Mouse (Mus musculus) adrenal gland, postnatal 4 days (tissue): Measurements from ENCODE around the gene Ldhal6b. TPM values are rescaled to one million over a fixed set of nuclear protein-coding genes. Genes with fewer than 3 reads are reported as not detected.

Experiments
- DNase-seq, 2 experiments: peaks; one replicate each; pipeline ENCODE4 v3.0.0; 2021 to 2022; ENCODE audit warnings: low spot score in 2 of 2, mixed read lengths in 2 of 2
- total RNA-seq, 2 experiments: library from RNA; stranded (reverse); gene quantifications; 2 replicates each; pipeline ENCODE4 v1.2.3; 2021

The Ldhal6b gene
- total RNA-seq, 2 experiments from 2014 or later, result 1.6 to 2.4 TPM

DNA sequence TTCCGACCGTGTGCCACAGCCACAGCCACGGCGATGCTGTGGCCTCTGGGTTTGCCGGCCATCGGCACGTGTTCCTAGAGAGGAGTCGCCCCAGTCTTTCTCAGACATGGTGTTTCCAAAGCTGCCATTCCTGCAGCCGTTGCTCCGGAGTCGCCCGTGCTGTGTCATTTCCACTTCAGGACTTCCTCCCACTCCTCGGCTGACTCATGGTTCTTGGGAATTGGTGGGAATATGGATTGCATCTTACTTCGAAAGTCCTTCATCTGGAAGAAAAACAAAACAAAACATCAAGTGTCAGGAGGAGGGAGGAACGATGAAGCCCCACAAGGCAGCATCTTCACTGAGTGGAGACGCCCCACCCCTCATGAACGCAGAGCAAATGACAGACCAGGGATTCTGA, 7.4 kb downstream of the Ldhal6b start:
- DNase-seq, result no peak

DNA sequence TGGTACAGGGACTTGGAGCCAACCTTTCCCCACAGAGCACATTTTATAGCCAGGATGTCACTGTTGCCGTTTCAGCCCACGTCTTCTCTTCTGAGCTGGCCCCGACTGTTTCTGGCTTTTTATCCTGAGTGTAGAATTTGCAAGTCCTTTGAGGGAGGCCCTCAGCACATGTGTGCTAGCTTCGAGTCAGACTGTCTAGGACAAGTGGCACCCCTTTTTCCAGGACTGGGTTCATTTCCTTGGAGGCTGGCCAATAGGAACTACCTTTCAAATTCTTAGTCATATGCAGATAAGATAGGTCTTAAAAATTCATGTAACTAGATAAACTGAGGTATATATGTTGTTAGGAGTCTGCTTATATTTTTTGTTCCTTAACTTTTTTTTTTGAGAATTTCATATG, 8.2 kb downstream of the Ldhal6b start:
- no peak for DNase-seq

DNA sequence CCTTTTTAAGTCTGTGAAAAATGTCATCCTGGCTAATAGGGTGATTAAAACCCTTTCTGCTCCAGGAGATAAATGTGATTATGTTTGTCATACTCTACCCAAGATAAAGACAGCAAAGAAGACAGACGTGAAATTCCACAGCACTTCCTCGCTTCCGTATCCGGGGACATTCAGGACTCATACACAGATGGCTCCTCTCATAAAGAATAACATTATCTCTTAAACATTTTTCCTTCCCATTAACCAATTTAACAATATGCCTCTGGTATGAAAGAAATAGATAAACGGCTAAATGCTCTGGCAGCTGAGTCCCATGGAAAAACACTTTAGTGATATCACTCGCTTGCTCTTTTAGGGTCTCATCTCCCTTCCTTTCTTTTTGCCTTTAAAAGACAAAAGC, 11.5 kb downstream of the Ldhal6b start:
- DNase-seq, result no peak

DNA sequence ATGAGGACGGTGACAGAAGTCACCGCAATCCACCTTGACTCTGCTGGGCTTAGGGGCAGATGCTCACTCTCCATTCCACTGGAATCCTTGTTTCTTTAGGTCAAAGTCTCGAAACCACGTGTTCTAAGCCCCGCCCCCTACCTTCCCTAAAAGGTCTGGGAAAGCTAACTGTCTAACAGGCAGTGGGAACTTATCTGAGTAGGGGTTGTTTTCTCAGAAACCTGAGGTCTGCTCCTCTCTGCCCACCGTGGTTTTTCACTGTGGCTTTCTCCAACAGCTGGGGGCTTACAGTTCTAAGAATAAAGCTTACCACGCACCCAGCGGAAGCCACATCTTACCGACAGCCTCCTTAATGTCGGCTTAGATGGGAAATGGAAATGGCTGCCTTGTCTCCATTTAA, 12.0 kb downstream of the Ldhal6b start:
- no peak for DNase-seq

DNA sequence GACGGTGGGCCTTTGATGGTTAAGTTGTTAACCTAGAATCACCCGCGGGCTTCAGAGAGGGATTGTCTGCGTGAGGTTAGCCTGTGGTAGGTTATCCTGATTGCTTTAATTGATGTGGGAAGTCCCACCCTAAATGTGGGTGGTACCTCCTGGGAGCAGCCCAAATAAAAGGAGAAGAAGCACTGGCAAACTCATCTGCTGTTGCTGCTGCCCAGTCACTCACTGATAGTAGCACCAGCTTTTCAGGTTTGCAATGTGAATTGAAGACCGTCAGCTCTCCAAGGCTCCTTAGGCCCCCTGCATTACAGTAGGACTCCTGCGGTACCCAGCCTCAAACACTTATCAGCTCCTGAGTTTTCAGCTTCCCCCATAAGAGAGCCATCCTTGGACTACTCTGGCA, 14.7 kb downstream of the Ldhal6b start:
- DNase-seq, result no peak

DNA sequence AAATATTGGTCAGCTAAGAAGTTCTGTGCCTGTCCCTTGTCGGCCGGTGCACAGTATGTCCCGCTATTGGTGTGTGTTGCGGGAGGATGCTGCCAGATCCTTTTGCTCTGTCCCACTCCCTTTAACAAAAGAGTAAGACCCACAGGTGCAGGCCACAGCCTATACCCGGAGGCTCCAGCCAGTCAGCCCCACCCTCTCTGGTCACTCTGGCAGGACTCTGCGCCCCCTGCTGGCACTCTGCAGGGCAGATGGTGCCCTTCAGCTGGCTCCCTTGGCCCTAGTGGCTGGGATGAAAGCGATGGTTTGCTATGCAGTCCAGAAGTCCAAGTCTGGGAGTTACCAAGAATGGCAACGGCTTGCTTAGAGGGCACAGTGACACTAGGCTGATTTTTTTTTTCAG, 15.9 kb downstream of the Ldhal6b start:
- DNase-seq, result peak; percentile 45 to 73

DNA sequence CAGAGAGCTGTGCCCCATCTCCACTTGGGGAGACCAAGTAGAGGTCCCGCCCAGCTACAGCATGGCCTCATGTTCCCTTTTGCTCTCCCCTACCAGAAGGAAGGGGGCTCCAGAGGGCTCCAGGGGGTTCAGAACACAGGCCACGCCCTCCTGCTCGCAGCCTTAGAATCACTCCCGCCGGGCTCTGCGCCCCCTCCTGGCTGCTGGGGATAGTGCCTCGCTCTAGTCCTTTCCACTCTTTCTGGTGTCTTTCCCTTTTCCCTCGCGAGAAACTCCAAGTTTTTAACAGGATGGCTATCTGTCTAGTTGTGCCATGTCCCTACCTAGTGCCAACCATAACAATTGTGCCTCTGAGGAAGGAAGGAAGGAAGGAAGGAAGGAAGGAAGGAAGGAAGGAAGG, 16.5 kb downstream of the Ldhal6b start:
- peak; percentile 52 to 58 for DNase-seq

- no peak for DNase-seq
These were observed 17.3 kb downstream of the Ldhal6b start for GRCm38 (mm10) chr17:5401288-5401687.

DNA sequence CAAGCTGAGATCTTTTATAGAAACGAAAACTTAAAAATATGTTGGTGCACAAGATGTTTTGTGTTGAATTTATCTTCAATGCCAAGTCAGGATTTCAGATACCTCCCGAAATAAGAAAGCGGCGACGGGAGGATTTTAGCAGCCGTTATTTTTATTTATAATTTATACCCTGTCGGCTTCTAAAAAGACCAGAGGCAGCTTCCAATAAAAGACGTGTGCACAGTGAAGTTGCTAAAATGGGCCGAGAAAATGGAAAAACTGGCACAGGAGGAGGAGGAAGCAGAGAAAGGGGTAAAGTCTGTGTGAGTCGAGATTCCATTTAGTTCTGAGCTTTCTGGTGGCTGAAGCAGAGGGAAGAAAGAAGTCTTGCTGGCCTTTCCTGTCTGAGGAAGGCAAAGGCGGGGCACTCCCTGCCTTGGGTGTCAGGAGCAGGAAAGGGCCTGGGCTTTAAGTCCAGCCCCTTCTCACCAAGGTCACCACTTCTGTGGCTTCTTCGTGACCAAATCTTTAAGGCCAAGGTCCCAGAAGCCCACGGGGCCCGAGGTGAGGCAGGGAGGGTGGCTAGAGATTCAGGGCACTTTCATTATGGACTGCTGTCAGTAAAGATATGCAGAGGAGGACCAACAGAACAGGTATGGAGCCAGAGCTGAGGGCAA, 18.0 kb downstream of the Ldhal6b start:
- DNase-seq, result no peak

DNA sequence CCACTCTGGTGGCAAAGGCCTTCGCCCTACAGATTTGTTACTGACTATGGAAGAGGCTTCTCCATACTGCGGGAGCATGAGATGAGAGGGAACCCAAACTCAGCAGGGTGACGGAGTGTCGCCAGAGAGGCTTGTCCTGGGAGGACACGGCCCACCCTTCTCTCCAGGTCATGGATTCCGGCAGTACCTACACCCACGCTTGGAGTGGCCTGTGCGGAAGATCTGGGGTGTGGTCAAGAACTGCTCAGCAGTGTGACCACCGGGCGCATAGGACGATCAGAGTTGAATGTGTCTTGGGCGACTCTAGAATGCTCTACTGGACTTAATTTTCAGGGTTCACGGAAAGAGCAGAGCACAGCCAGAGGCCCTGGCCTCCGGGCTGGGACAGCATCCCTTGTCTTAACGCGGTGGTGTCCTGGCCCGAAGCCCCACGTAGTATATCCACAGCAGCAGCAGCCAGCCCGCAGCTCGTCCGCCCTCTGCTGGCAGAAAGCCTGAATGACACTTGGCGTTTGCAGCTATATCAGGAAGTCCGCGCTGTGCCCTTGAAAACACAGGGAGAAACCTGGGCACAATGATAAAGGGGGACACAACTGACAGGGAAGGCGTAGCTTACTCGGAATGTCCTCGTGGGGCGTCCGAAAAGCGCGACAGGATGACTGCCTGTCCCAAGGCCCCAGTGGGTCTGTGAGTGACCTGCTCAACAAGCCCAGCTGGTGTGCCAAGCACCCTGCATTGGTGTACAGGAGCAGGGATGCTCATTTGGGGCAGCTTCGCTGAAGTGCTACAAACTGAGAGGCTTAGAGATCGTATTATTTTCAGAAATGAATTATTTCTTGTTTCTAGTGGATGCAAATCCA, 21.2 kb downstream of the Ldhal6b start:
- DNase-seq, result peak; percentile 62 to 72

DNA sequence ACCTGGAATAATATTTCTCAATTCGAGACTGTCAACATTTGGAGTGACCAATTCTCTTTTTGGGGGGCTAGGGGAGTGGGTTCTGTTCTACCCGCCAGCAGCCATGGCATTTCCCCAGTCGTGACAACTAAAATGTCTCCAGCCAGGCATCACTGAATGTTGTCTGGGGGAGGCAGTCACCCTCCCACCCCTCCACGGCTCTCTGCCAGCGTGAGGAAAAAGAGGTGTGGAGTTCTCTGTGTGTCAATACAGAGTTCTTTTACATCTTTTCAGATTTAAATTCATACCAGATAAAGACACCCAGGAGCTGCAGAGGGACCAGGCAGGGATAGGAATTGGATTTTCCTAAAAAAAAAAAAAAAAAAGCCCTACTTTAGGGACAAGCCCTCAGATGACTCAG, 22.4 kb downstream of the Ldhal6b start:
- no peak for DNase-seq

DNA sequence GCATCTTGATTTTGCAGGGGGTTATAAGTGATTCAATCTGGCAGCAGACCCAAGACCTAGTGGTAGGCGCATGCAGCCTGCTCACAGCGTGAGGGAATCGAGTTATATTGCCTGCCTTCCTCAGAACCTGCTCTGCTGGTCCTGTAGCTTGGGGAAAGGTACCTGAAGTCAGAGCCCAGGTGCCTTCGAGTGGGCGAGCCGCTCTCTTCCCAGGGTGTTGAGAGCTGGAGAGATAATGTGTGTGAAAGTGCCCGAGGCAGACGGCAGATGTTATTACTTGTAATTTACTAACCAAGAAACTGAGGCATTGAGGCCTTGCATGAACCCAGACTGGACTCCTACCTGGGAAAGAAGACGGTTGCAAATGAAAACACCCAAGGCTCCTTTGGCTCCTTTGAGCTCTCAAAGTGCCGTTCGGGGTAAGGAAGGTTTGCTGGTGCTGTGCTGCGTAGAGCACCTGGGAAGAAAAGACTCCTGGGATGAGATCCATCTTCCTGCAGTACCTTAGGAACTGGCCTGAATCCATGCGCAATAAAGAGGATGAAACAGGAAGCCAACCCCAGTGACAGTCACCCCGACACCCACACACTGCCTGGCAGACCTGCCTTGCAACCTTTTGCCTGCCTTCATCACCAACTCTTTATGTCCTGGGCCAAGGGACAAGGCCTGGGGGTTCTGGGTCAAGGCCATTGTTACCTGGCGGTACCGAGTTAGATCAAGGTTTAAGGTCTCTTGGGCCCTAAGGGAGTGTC, 22.9 kb downstream of the Ldhal6b start:
- no peak for DNase-seq

DNA sequence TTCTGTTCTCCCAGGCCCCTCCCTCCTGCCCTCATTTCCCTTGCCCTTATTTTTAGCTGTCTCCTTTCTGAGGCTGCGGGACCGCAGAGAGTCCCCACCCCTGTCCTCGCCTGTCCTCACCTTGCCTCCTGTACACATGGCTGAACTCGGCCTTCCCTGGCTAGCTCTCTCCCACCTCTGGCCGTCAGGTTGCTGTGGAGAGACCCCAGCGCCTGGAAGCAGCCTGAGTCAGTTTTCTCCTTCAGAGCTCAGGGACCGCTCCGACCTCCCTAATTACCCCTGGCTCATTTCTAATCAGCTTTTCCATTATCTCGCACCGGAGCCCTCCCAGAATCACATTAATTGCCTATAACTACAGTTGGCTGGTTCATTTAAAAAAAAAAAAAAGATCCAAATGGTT, 27.9 kb downstream of the Ldhal6b start:
- DNase-seq, result no peak

- DNase-seq, result no peak
These were observed 30.2 kb downstream of the Ldhal6b start for GRCm38 (mm10) chr17:5388351-5388750.

DNA sequence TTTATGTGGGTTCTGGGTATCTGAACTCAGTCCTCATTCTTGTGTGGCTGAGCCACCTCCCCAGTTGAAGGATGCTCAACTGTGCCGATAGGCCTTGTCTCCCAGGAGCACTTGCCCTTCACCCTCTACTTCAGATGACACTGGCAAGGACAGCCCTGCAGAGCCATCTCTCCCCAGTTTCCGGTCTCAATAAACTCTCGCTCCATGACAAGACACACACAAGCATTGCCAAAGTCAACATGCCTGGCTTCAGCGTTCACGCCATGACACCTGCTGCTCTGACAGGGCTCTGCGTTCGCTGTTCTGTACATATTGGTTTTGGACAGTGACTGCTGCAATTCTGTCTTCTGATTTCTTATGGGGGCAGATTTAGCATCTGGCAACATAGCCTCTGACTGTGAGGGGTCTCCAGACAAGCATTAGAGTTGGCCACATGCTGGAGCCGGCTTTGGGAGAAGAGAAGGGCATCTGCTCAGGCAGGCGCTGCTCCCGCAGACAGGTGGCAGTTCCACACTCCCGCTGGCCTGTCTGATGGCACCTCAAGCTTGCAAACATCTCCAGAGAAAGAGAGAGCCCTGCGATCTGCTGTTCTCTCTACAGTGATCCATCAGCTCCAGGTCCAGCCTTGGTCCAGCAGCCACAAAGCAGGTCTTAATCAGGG, 31.6 kb downstream of the Ldhal6b start:
- DNase-seq, result no peak

GRCm38 (mm10) chr17:5385694-5386093, 32.9 kb downstream of the Ldhal6b start:
- no peak for DNase-seq

DNA sequence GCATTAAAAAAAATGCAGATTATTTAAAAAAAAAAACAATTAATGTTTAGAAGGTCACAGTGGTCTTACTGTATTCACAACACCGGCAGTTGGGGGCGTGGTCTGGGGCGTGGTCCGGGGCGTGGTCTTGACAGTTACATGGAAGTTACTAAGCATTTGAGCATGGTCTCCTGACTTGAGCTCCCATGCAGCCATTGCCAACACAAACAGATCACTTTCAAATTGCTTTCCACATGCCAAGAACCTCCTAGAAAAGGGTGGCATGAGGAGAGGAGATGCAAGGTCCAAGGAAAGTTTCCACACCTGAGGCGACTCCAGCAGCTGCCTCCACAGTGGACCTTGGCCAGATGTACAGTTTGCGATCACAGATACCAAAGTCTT, 40.6 kb downstream of the Ldhal6b start:
- no peak for DNase-seq

DNA sequence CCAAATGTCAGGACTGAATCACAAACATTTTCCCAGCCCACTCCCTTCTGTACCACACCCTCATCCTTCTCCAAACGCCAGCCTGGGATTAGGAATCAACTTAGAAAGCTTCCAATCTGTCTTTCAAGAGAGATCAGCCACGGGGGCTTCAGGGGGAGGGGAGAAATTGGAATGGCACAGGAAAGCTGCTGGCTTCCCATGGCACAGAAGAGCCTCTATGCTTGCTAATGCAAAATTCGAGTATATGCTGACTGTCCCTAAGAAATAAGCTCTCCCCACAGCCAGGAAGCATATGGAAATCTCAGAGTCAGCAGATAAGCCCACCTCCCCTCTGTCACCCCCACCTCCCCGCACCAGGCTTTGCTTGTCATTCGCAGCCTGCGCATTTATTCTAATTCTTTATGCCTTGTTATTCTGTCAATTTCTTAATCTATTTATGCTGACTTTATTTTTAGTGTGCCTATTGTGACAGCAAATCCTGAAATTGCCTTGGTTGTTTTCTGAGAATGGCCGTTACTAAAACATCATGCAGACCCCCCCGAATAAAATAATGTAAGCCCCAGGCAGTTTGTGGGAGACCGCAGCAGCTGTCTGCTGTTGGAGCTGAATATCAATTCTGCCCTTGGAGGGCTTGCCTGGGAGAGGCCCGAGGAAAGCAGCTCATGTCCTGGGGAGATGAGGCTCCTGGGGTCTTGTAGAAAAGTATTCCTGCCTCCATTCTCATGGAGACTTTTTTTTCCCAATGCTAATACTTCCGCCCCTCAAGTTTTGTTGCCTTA, 41.2 kb downstream of the Ldhal6b start:
- DNase-seq, result no peak

GRCm38 (mm10) chr17:5372951-5373350, 45.6 kb downstream of the Ldhal6b start:
- DNase-seq, result no peak

GRCm38 (mm10) chr17:5371521-5371920, 47.0 kb downstream of the Ldhal6b start:
- DNase-seq, result no peak

- DNase-seq, result no peak
These were observed 47.5 kb downstream of the Ldhal6b start for GRCm38 (mm10) chr17:5371032-5371431.
